Mouse (Mus musculus) heart, postnatal 10 days (tissue): ENCODE data around the gene Ddx20. TPM values are rescaled to one million over a fixed set of nuclear protein-coding genes. Genes with fewer than 3 reads are reported as not detected.

Experiments used
- DNase-seq, 2 experiments: peaks; one replicate each; pipeline ENCODE4 v3.0.0; 2021
- intact Hi-C: fragments of 180-260 bp; cut with DNase I; formaldehyde crosslinking; loops from one replicate; pipeline ENCODE4 v1.15.1; 2025
- total RNA-seq, 2 experiments: library from RNA; stranded (reverse); gene quantifications; 2 replicates each; pipeline ENCODE4 v1.2.3; 2021

Ddx20 gene
- total RNA-seq, 2 experiments from 2014 or later: 13.0 to 13.3 TPM

DNA sequence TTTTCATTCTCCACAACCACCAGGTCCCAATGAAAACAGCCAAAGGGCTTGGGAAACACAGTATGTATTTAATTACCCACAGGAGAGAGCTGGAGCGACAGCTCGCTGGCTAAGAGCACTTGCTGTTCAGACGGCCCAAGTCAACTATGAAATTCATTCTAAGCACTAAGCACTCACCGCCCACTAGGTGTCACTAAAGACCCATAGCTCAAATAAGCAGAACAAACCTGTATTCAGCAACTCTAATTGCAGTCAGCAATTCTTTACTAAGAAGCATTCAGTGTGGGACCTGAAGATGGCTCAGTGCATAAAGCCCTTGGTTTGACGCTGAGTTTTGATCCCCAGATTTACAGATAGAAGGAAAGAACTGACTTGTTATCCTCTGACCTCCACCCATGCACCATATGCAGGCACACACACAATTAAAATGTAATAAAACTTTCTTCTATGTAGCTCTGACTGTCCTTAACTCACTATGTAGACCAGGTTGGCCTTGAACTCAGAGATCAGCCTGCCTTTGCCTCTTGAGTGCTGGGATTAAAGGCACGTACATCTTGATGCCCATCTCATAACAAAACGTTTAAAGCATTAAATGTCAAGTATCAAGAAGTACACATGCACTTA lies 12.7 kb downstream of the Ddx20 start:
- intact Hi-C loops: loop anchor here (1.0 to 5.0 kb wide), 3 partner anchors 52 to 283 kb away; partner anchors contain the start of gene Wdr77
- peak; percentile 82 to 91 for DNase-seq

DNA sequence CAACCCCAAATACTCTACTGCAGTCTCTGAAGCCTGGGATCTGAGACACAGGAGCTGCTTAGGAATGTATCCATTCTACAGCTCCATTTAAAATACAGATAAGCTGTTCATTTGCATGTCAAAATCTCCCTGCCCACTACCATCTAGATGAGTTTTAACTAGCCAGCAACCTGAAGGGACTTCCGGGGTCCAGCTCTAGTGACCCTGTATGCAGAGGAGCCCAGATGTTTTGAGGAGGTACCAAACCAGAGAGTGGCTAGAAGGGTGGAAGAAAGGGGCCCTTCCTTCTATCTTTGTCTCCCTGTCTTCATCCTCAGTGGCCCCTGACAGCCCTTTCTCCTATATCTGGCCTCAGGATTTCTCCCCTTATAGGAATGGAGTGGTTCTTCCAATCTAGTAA lies 16.6 kb downstream of the Ddx20 start:
- intact Hi-C loops: no loop called here
- no peak for DNase-seq

GRCm38 (mm10) chr3:105669776-105670175 lies 17.6 kb downstream of the Ddx20 start:
- intact Hi-C loops: no loop called here

GRCm38 (mm10) chr3:105668161-105668560 lies 19.2 kb downstream of the Ddx20 start:
- intact Hi-C loops: no loop called here

More at GRCm38 (mm10) chr3:105669776-105670175, 17.6 kb downstream of the Ddx20 start:
- DNase-seq: no peak

DNA sequence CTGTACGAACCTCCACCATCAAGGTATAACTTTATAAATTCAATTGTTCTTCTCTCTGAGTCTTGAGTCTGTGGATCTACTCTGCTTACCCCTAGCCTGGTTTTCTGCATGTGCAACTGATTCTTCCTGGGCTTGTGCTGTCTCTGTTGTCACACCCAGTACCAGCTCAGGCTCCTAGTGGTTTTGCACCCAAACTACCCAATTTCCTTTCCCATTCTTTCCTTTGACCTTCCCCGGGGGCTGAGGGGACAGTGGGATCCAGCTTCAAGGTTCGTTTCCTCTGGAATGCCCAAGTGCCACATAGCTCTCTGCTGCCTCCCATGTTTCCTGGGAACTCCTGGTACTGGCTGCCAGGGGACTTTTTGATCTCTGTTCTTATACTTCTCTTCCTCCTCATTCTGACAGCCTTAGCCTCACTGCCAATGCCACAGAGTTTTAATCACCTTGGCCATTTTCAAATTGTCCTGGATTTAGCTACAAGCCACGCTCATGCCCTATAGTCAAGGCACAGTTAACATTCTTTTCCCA lies 20.3 kb downstream of the Ddx20 start:
- intact Hi-C loops: no loop called here
- no peak for DNase-seq

More at GRCm38 (mm10) chr3:105668161-105668560, 19.2 kb downstream of the Ddx20 start:
- DNase-seq: no peak

DNA sequence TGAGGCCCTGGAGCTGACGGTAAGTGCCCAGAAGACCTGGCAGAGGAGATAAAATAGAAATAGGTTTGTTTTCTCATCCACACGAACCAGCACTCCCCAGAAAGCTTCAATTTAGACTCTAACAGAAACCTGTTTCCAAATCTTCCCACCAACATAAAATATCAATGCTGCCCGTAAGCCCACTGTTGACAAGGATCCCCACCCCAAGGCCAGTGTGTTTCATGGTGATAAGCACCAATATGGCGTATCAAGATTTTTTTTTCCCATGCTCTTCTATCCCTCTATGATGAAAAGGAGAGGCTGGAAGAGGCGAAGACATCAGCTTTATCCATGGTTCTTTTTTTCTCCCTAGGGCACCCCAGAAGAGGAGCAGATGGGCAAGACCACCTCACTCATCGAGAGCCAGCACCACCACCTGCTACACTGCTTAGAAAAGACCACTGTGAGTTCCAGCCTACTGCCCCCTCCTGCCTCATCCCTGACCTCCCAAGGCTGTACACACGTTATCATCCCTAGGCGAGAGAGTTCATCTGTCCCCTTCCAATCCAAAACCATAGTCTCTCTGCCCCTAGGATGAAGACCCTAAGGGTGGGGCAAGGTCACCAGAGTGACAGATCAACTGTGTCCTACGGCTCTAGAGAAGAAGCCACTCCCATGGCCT lies 22.1 kb downstream of the Ddx20 start:
- DNase-seq: no peak
- intact Hi-C loops: no loop called here

DNA sequence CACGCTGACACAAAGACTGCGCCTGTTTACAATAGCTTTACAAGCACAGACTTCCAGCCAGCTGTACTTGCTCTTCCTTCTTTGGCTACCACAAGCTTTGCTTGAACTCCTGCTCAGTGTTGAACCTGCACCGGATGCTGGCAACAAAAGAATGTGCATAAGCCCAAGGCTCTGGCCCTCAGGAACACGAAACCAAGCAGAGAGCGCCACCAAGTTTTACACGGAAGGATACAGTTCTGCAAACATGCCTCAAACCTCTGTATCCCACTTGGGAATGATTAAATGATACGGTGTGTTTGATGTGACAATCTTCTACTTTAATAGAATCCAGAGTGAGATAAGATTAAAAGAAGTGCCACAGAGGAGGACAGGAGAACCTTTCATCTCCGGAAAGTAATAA lies 24.3 kb downstream of the Ddx20 start:
- intact Hi-C loops: no loop called here
- DNase-seq: no peak

- intact Hi-C loops: no loop called here
- peak in 1 of 2 experiments; percentile 19 for DNase-seq
These were observed 26.8 kb downstream of the Ddx20 start for GRCm38 (mm10) chr3:105660530-105660929.

GRCm38 (mm10) chr3:105655031-105655585 lies 32.3 kb downstream of the Ddx20 start:
- intact Hi-C loops: no loop called here
- peak; percentile 48 to 58 for DNase-seq

DNA sequence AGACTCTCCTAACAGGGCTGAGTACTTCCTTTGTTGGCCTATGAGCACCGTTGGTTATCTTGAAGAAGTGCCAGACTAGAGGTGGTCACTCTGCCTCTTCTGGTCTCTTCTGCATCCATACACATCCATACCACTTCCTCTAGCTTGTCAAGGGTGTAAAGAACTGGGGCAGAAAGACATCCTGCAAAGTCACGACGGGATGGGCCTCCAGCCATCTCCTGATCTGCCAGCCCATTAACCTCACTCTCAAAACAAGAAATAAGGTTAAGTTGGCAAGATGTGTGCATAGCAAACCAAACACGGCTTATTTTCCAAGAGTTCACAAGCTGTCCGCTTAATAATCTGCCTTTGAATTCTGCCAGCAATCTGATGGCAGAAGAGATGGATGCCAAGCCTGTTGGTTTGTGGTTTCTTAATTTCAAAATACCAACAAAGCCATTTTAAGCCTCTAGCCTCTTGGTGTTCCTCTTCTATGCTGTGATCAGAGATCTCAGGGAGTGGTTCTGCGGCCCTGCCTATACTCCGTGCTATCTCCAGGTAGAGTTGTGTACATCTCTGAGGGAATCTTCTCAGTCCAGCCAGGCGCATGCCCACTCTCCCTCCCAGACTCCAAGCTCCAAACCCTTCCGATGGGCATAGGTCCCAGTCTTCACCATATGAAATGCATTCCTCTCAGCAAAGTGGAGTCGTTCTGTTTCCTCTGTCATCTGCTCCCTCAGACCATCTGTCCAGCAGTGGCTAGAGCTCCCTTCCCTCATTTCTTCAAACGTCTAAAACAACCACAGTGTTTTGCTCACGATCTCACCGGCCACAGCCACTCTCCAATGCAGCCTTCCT lies 33.6 kb downstream of the Ddx20 start:
- no peak for DNase-seq
- intact Hi-C loops: no loop called here

GRCm38 (mm10) chr3:105648889-105649567 lies 38.3 kb downstream of the Ddx20 start:
- intact Hi-C loops: loop anchor here (10.0 kb wide), 1 partner anchor 484 kb away; no protein-coding TSS in a partner anchor
- no peak for DNase-seq

- DNase-seq: no peak
- intact Hi-C loops: loop anchor here (10.0 kb wide), 1 partner anchor 479 kb away; no protein-coding TSS in a partner anchor
These were observed 43.8 kb downstream of the Ddx20 start for GRCm38 (mm10) chr3:105643566-105643965.

DNA sequence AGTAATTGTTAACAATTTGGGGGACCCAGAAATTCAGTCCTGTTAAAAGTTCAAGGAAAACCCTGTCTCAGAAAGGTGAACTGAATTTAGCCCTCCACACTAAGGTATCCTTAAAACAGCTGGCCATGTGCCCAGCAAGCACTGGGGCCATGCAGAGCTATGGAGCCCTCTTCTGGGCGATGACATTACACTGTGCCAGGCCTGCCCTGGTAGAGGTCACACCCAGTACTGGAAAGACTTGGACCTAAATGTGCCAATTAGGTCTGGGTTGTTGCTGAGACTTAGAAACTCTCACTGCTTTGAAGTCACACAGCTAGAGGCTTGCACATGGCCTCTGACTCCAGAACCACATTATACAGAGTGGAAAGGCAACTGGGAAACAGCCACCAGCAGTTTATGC lies 45.2 kb downstream of the Ddx20 start:
- intact Hi-C loops: loop anchor here (1.0 to 10.0 kb wide), 2 partner anchors 192 to 477 kb away; no protein-coding TSS in a partner anchor
- peak; percentile 68 to 71 for DNase-seq

DNA sequence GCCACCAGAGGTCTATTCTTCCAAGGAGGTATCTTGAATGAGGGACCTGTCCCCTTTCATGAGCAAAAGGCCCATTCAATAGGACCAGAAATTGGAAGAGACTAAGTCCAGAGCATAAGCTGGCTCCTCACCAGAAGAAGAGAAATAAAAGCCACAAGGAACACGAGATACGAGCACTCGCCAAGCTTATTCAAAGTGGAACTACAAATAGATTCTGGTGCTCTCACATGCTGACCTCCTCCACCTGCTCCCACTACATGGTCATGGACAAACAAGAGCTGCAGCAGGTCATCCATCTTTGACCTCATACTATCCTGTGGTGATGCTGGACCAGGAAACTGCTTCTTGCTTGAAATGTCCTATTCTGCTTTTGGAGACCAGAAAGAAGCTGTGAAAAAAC lies 54.4 kb downstream of the Ddx20 start:
- intact Hi-C loops: no loop called here
- DNase-seq: peak in 1 of 2 experiments; percentile 21

DNA sequence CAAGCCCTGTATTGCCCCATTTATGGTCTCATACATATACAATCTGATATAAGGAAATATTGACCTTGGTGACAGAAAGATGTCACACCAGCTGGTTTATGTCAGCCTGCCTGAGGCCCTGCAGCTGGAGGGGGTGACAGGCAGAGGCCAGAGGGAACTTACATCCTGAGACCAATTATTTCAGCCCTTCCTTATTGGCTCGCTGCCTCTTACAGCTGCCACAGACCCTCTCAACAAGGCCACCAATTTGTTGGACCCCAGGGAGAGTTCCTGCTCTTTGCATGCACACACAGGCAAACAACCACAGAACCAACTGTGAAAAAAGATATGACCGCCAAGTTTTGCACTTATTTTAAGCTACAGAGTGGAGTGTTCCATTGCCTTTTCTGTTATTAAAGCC lies 55.1 kb downstream of the Ddx20 start:
- intact Hi-C loops: no loop called here

More for the DNA sequence above, 55.1 kb downstream of the Ddx20 start:
- no peak for DNase-seq

Other genes starting within 250 kb of the Ddx20 start
- 1 to 10 TPM; 1.7 to 2.2 TPM for gene Kcnd3, start 235.2 kb downstream of the Ddx20 start, total RNA-seq
- 10 to 100 TPM; 27.1 to 34.8 TPM for gene Inka2, start 17.0 kb upstream of the Ddx20 start, total RNA-seq
- gene Rap1a, start 113.8 kb upstream of the Ddx20 start, total RNA-seq: 100 to 1,000 TPM; 127 to 130 TPM
- gene Adora3, start 183.3 kb upstream of the Ddx20 start, total RNA-seq: under 1 TPM in 1 of 2 experiments, not detected in 1; 0.26 TPM
- gene Tmigd3, start 183.3 kb upstream of the Ddx20 start, total RNA-seq: not detected
- 1 to 10 TPM in 1 of 2 experiments, under 1 TPM in 1; 0.69 to 1.3 TPM for gene I830077J02Rik, start 245.1 kb upstream of the Ddx20 start, total RNA-seq